Mouse (Mus musculus): Measurements from ENCODE around the gene Musk.

GRCm38 (mm10) chr4:58351165-58351564, 65.4 kb downstream of the Musk start:
- TF ChIP-seq CTCF (IDR thresholded peaks at IDR 0.05; ENCODE audit: low read depth) (no peak), EP300 (IDR thresholded peaks at IDR 0.05; ENCODE audit: low read depth) (no peak)
